Mouse (Mus musculus) limb, embryonic 13.5 days (tissue): ENCODE results near the gene A930018P22Rik. TPM values are rescaled to one million over a fixed set of nuclear protein-coding genes. Genes with fewer than 3 reads are reported as not detected.

Experiments
- ATAC-seq: fragments of 200-750 bp; cut with Nextera tagmentation; 2 replicates; pipeline ENCODE4 v1.8.0; 2017; ENCODE audit warnings: low read depth, moderate number of reproducible peaks, moderate TSS enrichment; ENCODE audit not compliant: low FRiP score
- H3K27ac ChIP-seq: fragments of 300-500 bp; sonication (generic); 2 replicates; pipeline ENCODE4 v1.5.1; 2015; ENCODE audit warnings: inconsistent platforms, mild to moderate bottlenecking, moderate library complexity
- H3K27me3 ChIP-seq: fragments of 300-500 bp; sonication (generic); 2 replicates; pipeline ENCODE4 v1.6.1; 2015; ENCODE audit warnings: mild to moderate bottlenecking, inconsistent platforms
- H3K36me3 ChIP-seq: fragments of 300-500 bp; sonication (generic); 2 replicates; pipeline ENCODE4 v1.6.1; 2015; ENCODE audit warnings: inconsistent platforms, mild to moderate bottlenecking, moderate library complexity
- H3K4me1 ChIP-seq: fragments of 300-500 bp; sonication (generic); 2 replicates; pipeline ENCODE4 v1.6.1; 2015; ENCODE audit warnings: inconsistent platforms
- H3K4me2 ChIP-seq: fragments of 300-500 bp; sonication (generic); replicated peaks from 2 replicates; pipeline ENCODE4 v1.6.1; 2015; ENCODE audit warnings: inconsistent platforms, mild to moderate bottlenecking, moderate library complexity
- H3K4me3 ChIP-seq: fragments of 300-500 bp; sonication (generic); 2 replicates; pipeline ENCODE4 v1.5.1; 2015; ENCODE audit warnings: moderate library complexity, mild to moderate bottlenecking, inconsistent platforms
- H3K9ac ChIP-seq: fragments of 300-500 bp; sonication (generic); 2 replicates; pipeline ENCODE4 v1.6.1; 2015; ENCODE audit warnings: mild to moderate bottlenecking, inconsistent platforms
- H3K9me3 ChIP-seq: fragments of 300-500 bp; sonication (generic); 2 replicates; pipeline ENCODE4 v1.6.1; 2016; ENCODE audit warnings: inconsistent platforms
- WGBS: fragments of 180-500 bp; shearing (Covaris S2); methylation state at CpG from one replicate; pipeline ENCODE4 v1.1.7; 2015; 5-methylcytosine and 5-hydroxymethylcytosine counted together
- polyA plus RNA-seq: library from polyadenylated mRNA; unstranded; fragments of >200 nt; fragmentation: Nextera tagmentation; extraction: Ambion mirVana; gene quantifications from 2 replicates; pipeline ENCODE4 v1.2.1, GENCODE M21; 2015

The A930018P22Rik gene
- polyA plus RNA-seq, 1 experiment from 2014 or later = not detected

GRCm38 (mm10) chr2:104172695-104173348, 50.3 kb downstream of the A930018P22Rik start:
- Histone ChIP-seq H3K4me2 (no peak overlapping the region), H3K27ac (no peak overlapping the region), H3K36me3 (no peaks in the 10 kb centered on the region), H3K4me1 (peaks cover 22% of the 10 kb centered on the region), H3K27me3 (no peaks in the 10 kb centered on the region), H3K9ac (no peak overlapping the region), H3K9me3 (no peaks in the 10 kb centered on the region), H3K4me3 (no peak overlapping the region)
- no peak for ATAC-seq
- 63% methylated on average over 11 of the region's 11 CpGs for WGBS

GRCm38 (mm10) chr2:104173431-104173830, 50.9 kb downstream of the A930018P22Rik start:
- Histone ChIP-seq H3K4me1 (peaks cover 24% of the 10 kb centered on the region), H3K27me3 (no peaks in the 10 kb centered on the region), H3K36me3 (no peaks in the 10 kb centered on the region), H3K9ac (no peak overlapping the region), H3K9me3 (no peaks in the 10 kb centered on the region), H3K27ac (no peak overlapping the region), H3K4me3 (no peak overlapping the region), H3K4me2 (no peak overlapping the region)
- no peak for ATAC-seq
- WGBS = 90% methylated on average over 3 of the region's 3 CpGs

Other genes with a start within 250 kb of the A930018P22Rik start
- gene Lmo2, start 164.8 kb upstream of the A930018P22Rik start, polyA plus RNA-seq = 14.0 and 14.5 TPM in 2 replicates
- gene Fbxo3, start 95.0 kb upstream of the A930018P22Rik start, polyA plus RNA-seq = 55.5 and 56.6 TPM in 2 replicates
- gene 4931422A03Rik, start 94.4 kb upstream of the A930018P22Rik start, polyA plus RNA-seq = 2.3 and 2.9 TPM in 2 replicates
- 0.14 TPM in 1 of 2 replicates, not detected in the other for gene Gm10912, start 56.9 kb upstream of the A930018P22Rik start, polyA plus RNA-seq
- not detected in 2 replicates for gene Gm10799, start 54.2 kb upstream of the A930018P22Rik start, polyA plus RNA-seq
- gene Cd59b, start 52.9 kb upstream of the A930018P22Rik start, polyA plus RNA-seq = 3.7 and 5.8 TPM in 2 replicates
- gene Cd59a, start 27.0 kb upstream of the A930018P22Rik start, polyA plus RNA-seq = 19.2 and 19.8 TPM in 2 replicates